Mouse (Mus musculus) midbrain, postnatal 0 days (tissue): ENCODE results near the gene Hmgcs1. TPM values are rescaled to one million over a fixed set of nuclear protein-coding genes. Genes with fewer than 3 reads are reported as not detected.
A peak's percentile ranks its signal among the peaks of the same experiment; 100 is the strongest.

Experiments used
- ATAC-seq: fragments of 200-750 bp; cut with Nextera tagmentation; 2 replicates; pipeline ENCODE4 v1.8.0; 2017; ENCODE audit warnings: moderate number of reproducible peaks, mild to moderate bottlenecking, moderate TSS enrichment, moderate library complexity; ENCODE audit not compliant: low FRiP score
- DNase-seq: peaks from one replicate; pipeline ENCODE4 v3.0.0-alpha.2; 2015; ENCODE audit warnings: low spot score
- H3K27ac ChIP-seq: fragments of 300-500 bp; sonication (generic); 2 replicates; pipeline ENCODE4 v1.5.1; 2014; ENCODE audit warnings: low read depth, mild to moderate bottlenecking, low read length, mixed read lengths
- H3K27me3 ChIP-seq: fragments of 300-500 bp; sonication (generic); 2 replicates; pipeline ENCODE4 v1.6.1; 2014; ENCODE audit warnings: low read length, control low read depth, mixed read lengths; ENCODE audit not compliant: insufficient read depth
- H3K36me3 ChIP-seq: fragments of 300-500 bp; sonication (generic); 2 replicates; pipeline ENCODE4 v1.6.1; 2014; ENCODE audit warnings: low read length, control low read depth, mixed read lengths; ENCODE audit not compliant: insufficient read depth
- H3K4me1 ChIP-seq: fragments of 300-500 bp; sonication (generic); 2 replicates; pipeline ENCODE4 v1.6.1; 2014; ENCODE audit warnings: mild to moderate bottlenecking, control low read depth, antibody characterized with exemption, low read length, mixed read lengths; ENCODE audit not compliant: insufficient read depth
- H3K4me2 ChIP-seq: fragments of 300-500 bp; sonication (generic); 2 replicates; pipeline ENCODE4 v1.6.1; 2014; ENCODE audit warnings: low read depth, mild to moderate bottlenecking, low read length, mixed read lengths; ENCODE audit not compliant: poor library complexity, severe bottlenecking
- H3K4me3 ChIP-seq: fragments of 300-500 bp; sonication (generic); 2 replicates; pipeline ENCODE4 v1.5.1; 2014; ENCODE audit warnings: low read depth, mild to moderate bottlenecking, low read length, moderate library complexity
- H3K9ac ChIP-seq: fragments of 300-500 bp; sonication (generic); replicated peaks from 2 replicates; pipeline ENCODE4 v1.6.1; 2014; ENCODE audit warnings: mild to moderate bottlenecking, low read length, moderate library complexity, mixed read lengths; ENCODE audit not compliant: poor library complexity, severe bottlenecking
- H3K9me3 ChIP-seq: fragments of 300-500 bp; sonication (generic); 2 replicates; pipeline ENCODE4 v1.6.1; 2016; ENCODE audit warnings: low read length, control low read depth
- CTCF ChIP-seq: IDR thresholded peaks from 2 replicates; pipeline ENCODE4 v1.5.1; 2016; ENCODE audit warnings: antibody characterized with exemption, mild to moderate bottlenecking
- WGBS: fragments of 180-500 bp; shearing (Covaris S2); extraction: QIAGEN DNeasy Blood & Tissue Kit; methylation state at CpG from one replicate; pipeline ENCODE4 v1.1.7; 2014; 5-methylcytosine and 5-hydroxymethylcytosine counted together
- polyA plus RNA-seq: library from polyadenylated mRNA; unstranded; fragments of >200 nt; fragmentation: Nextera tagmentation; extraction: Ambion mirVana; gene quantifications from 2 replicates; pipeline ENCODE4 v1.2.1, GENCODE M21; 2015
- total RNA-seq: library from RNA; depleted of rRNA; stranded (reverse); fragments of >200 nt; gene quantifications from 2 replicates; pipeline ENCODE4 v1.2.3, GENCODE M21; 2014

Hmgcs1 gene
- total and polyA plus RNA-seq, 2 experiments from 2014 or later, result 291 to 428 TPM

- no peak overlapping the region for H3K27ac ChIP-seq
- WGBS, result 70% methylated on average over 9 of the region's 9 CpGs
- peak; percentile 45 for DNase-seq
These were observed 23.6 kb downstream of the Hmgcs1 start for GRCm38 (mm10) chr13:119713821-119714220.

GRCm38 (mm10) chr13:119716105-119716504 is 25.9 kb downstream of the Hmgcs1 start:
- Histone ChIP-seq H3K9ac (no peak overlapping the region), H3K9me3 (no peaks in the 10 kb centered on the region), H3K4me2 (no peak overlapping the region), H3K27me3 (no peaks in the 10 kb centered on the region), H3K27ac (no peak overlapping the region), H3K4me1 (no peaks in the 10 kb centered on the region), H3K4me3 (no peak overlapping the region), H3K36me3 (peaks cover 14% of the 10 kb centered on the region)
- ATAC-seq, result no peak
- DNase-seq, result no peak
- TF ChIP-seq CTCF, result no peak
- 82% methylated on average over 2 of the region's 2 CpGs for WGBS

More at GRCm38 (mm10) chr13:119713821-119714220, 23.6 kb downstream of the Hmgcs1 start:
- Histone ChIP-seq H3K9me3 (no peaks in the 10 kb centered on the region), H3K36me3 (peaks cover 31% of the 10 kb centered on the region), H3K27me3 (no peaks in the 10 kb centered on the region), H3K9ac (no peak overlapping the region), H3K4me1 (no peaks in the 10 kb centered on the region), H3K4me2 (no peak overlapping the region), H3K4me3 (no peak overlapping the region)
- ATAC-seq, result peak; percentile 24; the same call in 1 of the 2 replicates
- TF ChIP-seq CTCF, result no peak

GRCm38 (mm10) chr13:119722447-119722846 is 32.3 kb downstream of the Hmgcs1 start:
- no peaks in the 10 kb centered on the region for H3K36me3 ChIP-seq
- H3K4me1 ChIP-seq, result no peaks in the 10 kb centered on the region
- H3K4me3 ChIP-seq, result no peak overlapping the region
- TF ChIP-seq CTCF, result no peak
- WGBS, result 93% methylated on average over 3 of the region's 3 CpGs
- H3K9me3 ChIP-seq, result no peaks in the 10 kb centered on the region
- H3K9ac ChIP-seq, result no peak overlapping the region
- H3K27me3 ChIP-seq, result no peaks in the 10 kb centered on the region
- no peak for ATAC-seq
- no peak overlapping the region for H3K27ac ChIP-seq
- DNase-seq, result no peak
- H3K4me2 ChIP-seq, result no peak overlapping the region

GRCm38 (mm10) chr13:119723368-119723767 is 33.2 kb downstream of the Hmgcs1 start:
- no peaks in the 10 kb centered on the region for H3K36me3 ChIP-seq
- no peak overlapping the region for H3K4me2 ChIP-seq
- no peak for TF ChIP-seq CTCF

GRCm38 (mm10) chr13:119724541-119724940 is 34.4 kb downstream of the Hmgcs1 start:
- peak; percentile 15 for DNase-seq
- ATAC-seq, result no peak
- no peaks in the 10 kb centered on the region for H3K27me3 ChIP-seq
- H3K9ac ChIP-seq, result no peak overlapping the region
- H3K27ac ChIP-seq, result no peak overlapping the region
- no peak overlapping the region for H3K4me2 ChIP-seq
- WGBS, result 89% methylated on average over 7 of the region's 7 CpGs
- no peaks in the 10 kb centered on the region for H3K36me3 ChIP-seq
- TF ChIP-seq CTCF, result peak; percentile 37
- H3K9me3 ChIP-seq, result no peaks in the 10 kb centered on the region
- H3K4me3 ChIP-seq, result no peak overlapping the region
- no peaks in the 10 kb centered on the region for H3K4me1 ChIP-seq

More at GRCm38 (mm10) chr13:119723368-119723767, 33.2 kb downstream of the Hmgcs1 start:
- no peak overlapping the region for H3K4me3 ChIP-seq
- DNase-seq, result no peak
- 86% methylated on average over 5 of the region's 5 CpGs for WGBS
- ATAC-seq, result no peak
- H3K9me3 ChIP-seq, result no peaks in the 10 kb centered on the region
- no peaks in the 10 kb centered on the region for H3K4me1 ChIP-seq
- no peaks in the 10 kb centered on the region for H3K27me3 ChIP-seq
- H3K9ac ChIP-seq, result no peak overlapping the region
- no peak overlapping the region for H3K27ac ChIP-seq

GRCm38 (mm10) chr13:119727608-119728387 is 37.6 kb downstream of the Hmgcs1 start:
- no peak overlapping the region for H3K9ac ChIP-seq
- H3K27ac ChIP-seq, result no peak overlapping the region
- no peak for TF ChIP-seq CTCF
- DNase-seq (peak; percentile 10), ATAC-seq (no peak)
- H3K4me1 ChIP-seq, result no peaks in the 10 kb centered on the region
- H3K4me2 ChIP-seq, result no peak overlapping the region
- H3K9me3 ChIP-seq, result no peaks in the 10 kb centered on the region
- H3K36me3 ChIP-seq, result no peaks in the 10 kb centered on the region
- H3K4me3 ChIP-seq, result no peak overlapping the region
- 57% methylated on average over 26 of the region's 26 CpGs for WGBS
- H3K27me3 ChIP-seq, result no peaks in the 10 kb centered on the region
